Mouse (Mus musculus) CD4-positive naive resting alpha-beta T cell, adult 76 days (primary cell): Measurements from ENCODE around the gene Sez6l. TPM values are rescaled to one million over a fixed set of nuclear protein-coding genes. Genes with fewer than 3 reads are reported as not detected.

ENCODE experiments used
- total RNA-seq: library from RNA; stranded (reverse); gene quantifications from one replicate; pipeline ENCODE4 v1.2.4, GENCODE M21; 2023

Sez6l gene
- total RNA-seq = not detected

GRCm38 (mm10) chr5:112576993-112577670 is at the start of gene Sez6l:
Gene Sez6l (minus strand): TSS chr5:112577185.

DNA sequence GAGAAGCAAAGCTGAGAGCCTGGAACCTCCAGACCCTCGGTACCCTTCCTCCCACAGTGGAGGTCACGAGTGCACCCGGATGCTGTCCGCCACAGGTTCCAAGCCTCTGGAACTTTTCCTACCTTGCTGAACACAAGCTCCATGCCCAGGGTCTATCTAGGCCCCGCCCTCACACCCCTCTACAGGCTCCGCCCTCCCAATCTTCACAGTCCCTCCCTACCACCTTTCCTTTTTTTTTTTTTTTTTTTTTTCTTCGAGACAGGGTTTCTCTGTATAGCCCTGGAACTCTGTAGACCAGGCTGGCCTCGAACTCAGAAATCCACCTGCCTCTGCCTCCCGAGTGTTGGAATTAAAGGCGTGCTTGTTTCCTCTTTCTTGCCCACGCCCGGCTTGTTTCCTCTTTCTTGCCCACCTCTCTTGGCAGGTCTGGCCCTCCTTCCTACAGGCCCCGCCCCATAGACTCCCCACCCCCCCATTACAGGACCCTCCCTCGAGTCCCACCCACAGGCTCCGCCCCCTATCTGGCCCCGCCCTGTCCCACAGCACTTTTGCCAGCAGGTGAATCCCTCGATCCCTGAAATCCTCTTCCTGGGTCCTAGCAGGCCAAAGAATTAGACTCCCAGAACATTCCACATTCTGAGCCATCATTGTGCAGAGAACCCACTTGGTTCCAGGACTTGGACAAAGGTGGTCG is 128.1 kb downstream of the Sez6l start, which contains the start of gene Gm6588:
TSS of gene Gm6588 (plus strand) at position 680 of the 694 bp plus-strand sequence.

GRCm38 (mm10) chr5:112394779-112395443 is 182.1 kb downstream of the Sez6l start, which contains the start of gene Asphd2:
Gene Asphd2 (minus strand): TSS chr5:112394866.

Other genes starting within 250 kb of the Sez6l start
- gene Srrd, start 234.1 kb downstream of the Sez6l start, total RNA-seq = 32.6 TPM
- gene Hps4, start 234.1 kb downstream of the Sez6l start, total RNA-seq = 22.2 TPM
- gene Gm6583, start 221.2 kb downstream of the Sez6l start, total RNA-seq = not detected
- not detected for gene Asphd2, start 182.3 kb downstream of the Sez6l start, total RNA-seq
- gene Gm6588, start 127.8 kb downstream of the Sez6l start, total RNA-seq = not detected